Mouse (Mus musculus): Measurements from ENCODE around the gene Tmem120b.
A peak's percentile ranks its signal among the peaks of the same experiment; 100 is the strongest.

The Tmem120b gene

GRCm38 (mm10) chr5:123068115-123068514 lies at the start of gene Tmem120b:
Gene Tmem120b (plus strand): TSS chr5:123068415.
- peak in 1 of 2 experiments; percentile 50 for DNase-seq (ENCODE audit: inconsistent age in 2 of 2, low spot score in 1 of 2)

GRCm38 (mm10) chr5:123019336-123020016 lies 48.7 kb upstream of the Tmem120b start:
- peak in 1 of 2 experiments; percentile 51 for DNase-seq (ENCODE audit: inconsistent age in 2 of 2, low spot score in 1 of 2)

GRCm38 (mm10) chr5:123020426-123020825 lies 47.8 kb upstream of the Tmem120b start:
- no peak for DNase-seq (ENCODE audit: inconsistent age in 2 of 2, low spot score in 1 of 2)

- no peak for DNase-seq (ENCODE audit: inconsistent age in 2 of 2, low spot score in 1 of 2)
These were observed 46.8 kb upstream of the Tmem120b start for GRCm38 (mm10) chr5:123021438-123021837.

- no peak for DNase-seq (ENCODE audit: inconsistent age in 2 of 2, low spot score in 1 of 2)
These were observed 45.2 kb upstream of the Tmem120b start for GRCm38 (mm10) chr5:123023049-123023448.

GRCm38 (mm10) chr5:123024312-123024711 lies 43.9 kb upstream of the Tmem120b start:
- no peak for DNase-seq (ENCODE audit: inconsistent age in 2 of 2, low spot score in 1 of 2)

GRCm38 (mm10) chr5:123024965-123025573 lies 43.1 kb upstream of the Tmem120b start:
- no peak for DNase-seq (ENCODE audit: inconsistent age in 2 of 2, low spot score in 1 of 2)

- no peak for DNase-seq (ENCODE audit: inconsistent age in 2 of 2, low spot score in 1 of 2)
These were observed 41.8 kb upstream of the Tmem120b start for GRCm38 (mm10) chr5:123026414-123026813.

GRCm38 (mm10) chr5:123027436-123027835 lies 40.8 kb upstream of the Tmem120b start:
- DNase-seq (ENCODE audit: inconsistent age in 2 of 2, low spot score in 1 of 2): no peak

GRCm38 (mm10) chr5:123029729-123030128 lies 38.5 kb upstream of the Tmem120b start:
- no peak for DNase-seq (ENCODE audit: inconsistent age in 2 of 2, low spot score in 1 of 2)

GRCm38 (mm10) chr5:123031312-123031711 lies 36.9 kb upstream of the Tmem120b start:
- no peak for DNase-seq (ENCODE audit: inconsistent age in 2 of 2, low spot score in 1 of 2)

GRCm38 (mm10) chr5:123033646-123034160 lies 34.5 kb upstream of the Tmem120b start:
- DNase-seq (ENCODE audit: inconsistent age in 2 of 2, low spot score in 1 of 2): no peak

GRCm38 (mm10) chr5:123035089-123035488 lies 33.1 kb upstream of the Tmem120b start:
- DNase-seq (ENCODE audit: inconsistent age in 2 of 2, low spot score in 1 of 2): no peak

- DNase-seq (ENCODE audit: inconsistent age in 2 of 2, low spot score in 1 of 2): no peak
These were observed 32.7 kb upstream of the Tmem120b start for GRCm38 (mm10) chr5:123035564-123035963.

- DNase-seq (ENCODE audit: inconsistent age in 2 of 2, low spot score in 1 of 2): no peak
These were observed 30.1 kb upstream of the Tmem120b start for GRCm38 (mm10) chr5:123038115-123038514.

GRCm38 (mm10) chr5:123039120-123039752 lies 29.0 kb upstream of the Tmem120b start:
- DNase-seq (ENCODE audit: inconsistent age in 2 of 2, low spot score in 1 of 2): peak; percentile 85 to 95

- DNase-seq (ENCODE audit: inconsistent age in 2 of 2, low spot score in 1 of 2): no peak
These were observed 27.4 kb upstream of the Tmem120b start for GRCm38 (mm10) chr5:123040796-123041195.

- DNase-seq (ENCODE audit: inconsistent age in 2 of 2, low spot score in 1 of 2): peak in 1 of 2 experiments; percentile 63
These were observed 24.4 kb upstream of the Tmem120b start for GRCm38 (mm10) chr5:123043856-123044255.

- DNase-seq (ENCODE audit: inconsistent age in 2 of 2, low spot score in 1 of 2): peak; percentile 56 to 84
These were observed 22.5 kb upstream of the Tmem120b start for GRCm38 (mm10) chr5:123045561-123046295.

GRCm38 (mm10) chr5:123046916-123047315 lies 21.3 kb upstream of the Tmem120b start, which contains the start of gene Morn3:
Gene Morn3 (minus strand): TSS chr5:123047016.
- no peak for DNase-seq (ENCODE audit: inconsistent age in 2 of 2, low spot score in 1 of 2)

GRCm38 (mm10) chr5:123049271-123049670 lies 18.9 kb upstream of the Tmem120b start:
- DNase-seq (ENCODE audit: inconsistent age in 2 of 2, low spot score in 1 of 2): peak; percentile 25 to 55

All from adrenal gland, adult (tissue).